Mouse (Mus musculus) MEL (cell line): ENCODE measurements around the gene Itpk1.

Source experiments
- CTCF ChIP-seq, 3 experiments: IDR thresholded peaks in 2 of 3; conservative IDR thresholded peaks in 1 of 3; 2 replicates each; pipeline ENCODE4 v1.5.1; 2011 to 2012; ENCODE audit warnings: low read length in 3 of 3, low read depth in 2 of 3, mild to moderate bottlenecking in 2 of 3, improper control_type of control experiment in 1 of 3, inconsistent platforms in 1 of 3, mixed read lengths in 1 of 3, moderate library complexity in 1 of 3; ENCODE audit not compliant: control insufficient read depth in 1 of 3, insufficient read depth in 1 of 3, poor library complexity in 1 of 3, severe bottlenecking in 1 of 3
- ELF1 ChIP-seq: IDR thresholded peaks from 2 replicates; pipeline ENCODE4 v1.6.1; 2014; ENCODE audit warnings: low read depth, mild to moderate bottlenecking, inconsistent platforms, low read length, improper control_type of control experiment, moderate library complexity
- KAT2A ChIP-seq: conservative IDR thresholded peaks from 2 replicates; pipeline ENCODE4 v1.6.1; 2012; ENCODE audit warnings: low read depth, low read length, improper control_type of control experiment, inconsistent platforms
- MEF2A ChIP-seq: IDR thresholded peaks from 2 replicates; pipeline ENCODE4 v1.6.1; 2014; ENCODE audit warnings: low read depth, mild to moderate bottlenecking, inconsistent platforms, low read length, improper control_type of control experiment; ENCODE audit not compliant: poor library complexity, insufficient replicate concordance, severe bottlenecking; ENCODE audit errors: extremely low read depth
- MYB ChIP-seq: IDR thresholded peaks from 2 replicates; pipeline ENCODE4 v1.6.1; 2011; ENCODE audit warnings: mild to moderate bottlenecking, low read depth, low read length, improper control_type of control experiment
- POLR2A ChIP-seq, 2 experiments: IDR thresholded peaks; 2 replicates each; pipeline ENCODE4 v1.6.1; 2011 to 2012; ENCODE audit warnings: low read length in 2 of 2, mild to moderate bottlenecking in 2 of 2, control low read depth in 1 of 2, improper control_type of control experiment in 1 of 2, low read depth in 1 of 2, moderate library complexity in 1 of 2; ENCODE audit not compliant: control insufficient read depth in 1 of 2, insufficient read depth in 1 of 2, poor library complexity in 1 of 2
- UBTF ChIP-seq: IDR thresholded peaks from 2 replicates; pipeline ENCODE4 v1.6.1; 2012; ENCODE audit warnings: low read depth, mild to moderate bottlenecking, inconsistent platforms, low read length, improper control_type of control experiment, moderate library complexity, borderline replicate concordance; ENCODE audit not compliant: insufficient read depth
- USF1 ChIP-seq: IDR thresholded peaks from 2 replicates; pipeline ENCODE4 v1.6.1; 2014; ENCODE audit warnings: low read depth, mild to moderate bottlenecking, inconsistent platforms, low read length, improper control_type of control experiment, moderate library complexity

GRCm38 (mm10) chr12:102695369-102696239, 9.1 kb downstream of the Itpk1 start:
- TF ChIP-seq USF1 (no peak), POLR2A (IDR thresholded peaks at IDR 0.05; ENCODE audit: control insufficient read depth in 1 of 2, insufficient read depth in 1 of 2, low read depth in 1 of 2, low read length in 2 of 2, poor library complexity in 1 of 2) (no peak), MYB (no peak), CTCF (IDR thresholded peaks at IDR 0.05 in 2 of 3, conservative IDR thresholded peaks at IDR 0.05 in 1 of 3; ENCODE audit: control insufficient read depth in 1 of 3, insufficient read depth in 1 of 3, low read depth in 2 of 3, low read length in 3 of 3, poor library complexity in 1 of 3, severe bottlenecking in 1 of 3) (no peak), ELF1 (no peak), MEF2A (no peak), UBTF (no peak), KAT2A (no peak)
